Mouse (Mus musculus): ENCODE results near the gene Zcwpw1. TPM values are rescaled to one million over a fixed set of nuclear protein-coding genes. Genes with fewer than 3 reads are reported as not detected.
"Not testable (repeated sequence)": the region's sequence is repeated elsewhere in the genome, so short reads cannot be mapped to it uniquely, and the experiment has no call there.

The Zcwpw1 gene
- total RNA-seq, 4 experiments from 2014 or later: 0.31 to 0.57 (median 0.54) TPM

- DNase-seq (ENCODE audit: low spot score): no peak
Observed at GRCm38 (mm10) chr5:137833500-137833899, 45.9 kb downstream of the Zcwpw1 start.

GRCm38 (mm10) chr5:137835966-137836520 lies 48.4 kb downstream of the Zcwpw1 start, which contains the start of gene Pilra:
Gene Pilra (minus strand): TSS chr5:137836281.
- not testable (repeated sequence) for DNase-seq (ENCODE audit: low spot score)

GRCm38 (mm10) chr5:137836611-137837010 lies 49.0 kb downstream of the Zcwpw1 start:
- no peak for DNase-seq (ENCODE audit: low spot score)

- DNase-seq (ENCODE audit: low spot score): not testable (repeated sequence)
Observed at GRCm38 (mm10) chr5:137837110-137837509, 49.5 kb downstream of the Zcwpw1 start.

GRCm38 (mm10) chr5:137850313-137850712 lies 62.7 kb downstream of the Zcwpw1 start:
- not testable (repeated sequence) for DNase-seq (ENCODE audit: low spot score)

- not testable (repeated sequence) for DNase-seq (ENCODE audit: low spot score)
Observed at GRCm38 (mm10) chr5:137854907-137855306, 67.3 kb downstream of the Zcwpw1 start.

GRCm38 (mm10) chr5:137856870-137857269 lies 69.3 kb downstream of the Zcwpw1 start:
- not testable (repeated sequence) for DNase-seq (ENCODE audit: low spot score)

GRCm38 (mm10) chr5:137857960-137858710 lies 70.5 kb downstream of the Zcwpw1 start, which contains the start of gene Pilrb1:
Gene Pilrb1 (minus strand): TSS chr5:137858106.
- DNase-seq (ENCODE audit: low spot score): not testable (repeated sequence)

GRCm38 (mm10) chr5:137864008-137864407 lies 76.4 kb downstream of the Zcwpw1 start:
- DNase-seq (ENCODE audit: low spot score): not testable (repeated sequence)

- not testable (repeated sequence) for DNase-seq (ENCODE audit: low spot score)
Observed at GRCm38 (mm10) chr5:137868600-137868999, 81.0 kb downstream of the Zcwpw1 start.

GRCm38 (mm10) chr5:137871644-137872380 lies 84.2 kb downstream of the Zcwpw1 start, which contains the start of gene Pilrb2:
Gene Pilrb2 (minus strand): TSS chr5:137871815.
- not testable (repeated sequence) for DNase-seq (ENCODE audit: low spot score)

Other genes with a start within 250 kb of the Zcwpw1 start
- gene Actl6b, start 234.3 kb upstream of the Zcwpw1 start, total RNA-seq (2022): not detected
- under 1 TPM in 1 of 4 experiments, not detected in 3; 0.09 TPM for gene Tfr2, start 218.0 kb upstream of the Zcwpw1 start, total RNA-seq (2022)
- gene Mospd3, start 186.7 kb upstream of the Zcwpw1 start, total RNA-seq (2022): 10 to 100 TPM in 3 of 4 experiments, 1 to 10 TPM in 1; 9.0 to 17.6 (median 14.4) TPM
- gene Pcolce, start 174.0 kb upstream of the Zcwpw1 start, total RNA-seq (2022): 10 to 100 TPM; 38.9 to 46.0 (median 42.2) TPM
- gene Fbxo24, start 158.8 kb upstream of the Zcwpw1 start, total RNA-seq (2022): under 1 TPM; 0.19 to 0.29 (median 0.23) TPM
- gene Lrch4, start 158.7 kb upstream of the Zcwpw1 start, total RNA-seq (2022): 10 to 100 TPM; 13.1 to 17.8 (median 17.1) TPM
- 1 to 10 TPM; 2.3 to 4.2 (median 2.7) TPM for gene Gm20605, start 158.6 kb upstream of the Zcwpw1 start, total RNA-seq (2022)
- 1 to 10 TPM; 1.6 to 4.0 (median 2.8) TPM for gene Sap25, start 146.5 kb upstream of the Zcwpw1 start, total RNA-seq (2022)
- under 1 TPM; 0.30 to 0.94 (median 0.56) TPM for gene Irs3, start 142.1 kb upstream of the Zcwpw1 start, total RNA-seq (2022)
- 10 to 100 TPM; 13.1 to 23.0 (median 15.4) TPM for gene Agfg2, start 103.1 kb upstream of the Zcwpw1 start, total RNA-seq (2022)
- gene Nyap1, start 46.2 kb upstream of the Zcwpw1 start, total RNA-seq (2022): under 1 TPM; 0.35 to 0.89 (median 0.81) TPM
- 100 to 1,000 TPM; 237 to 281 (median 242) TPM for gene Tsc22d4, start 42.1 kb upstream of the Zcwpw1 start, total RNA-seq (2022)
- 10 to 100 TPM in 1 of 4 experiments, 1 to 10 TPM in 3; 7.9 to 12.7 (median 8.6) TPM for gene Ppp1r35, start 8.9 kb upstream of the Zcwpw1 start, total RNA-seq (2022)
- 10 to 100 TPM; 28.9 to 34.2 (median 31.4) TPM for gene Mepce, start 143 bp upstream of the Zcwpw1 start, total RNA-seq (2022)
- 1 to 10 TPM in 3 of 4 experiments, under 1 TPM in 1; 0.87 to 4.1 (median 2.1) TPM for gene Pilra, start 48.5 kb downstream of the Zcwpw1 start, total RNA-seq (2022)
- 1 to 10 TPM in 2 of 4 experiments, under 1 TPM in 2; 0.44 to 2.8 (median 1.1) TPM for gene Pilrb1, start 70.3 kb downstream of the Zcwpw1 start, total RNA-seq (2022)
- 1 to 10 TPM in 1 of 4 experiments, under 1 TPM in 2, not detected in 1; 0.65 to 5.4 (median 0.75) TPM for gene Pilrb2, start 84.0 kb downstream of the Zcwpw1 start, total RNA-seq (2022)
- under 1 TPM; 0.19 to 0.34 (median 0.32) TPM for gene Cyp3a13, start 133.8 kb downstream of the Zcwpw1 start, total RNA-seq (2022)
- under 1 TPM; 0.09 to 0.34 (median 0.24) TPM for gene Gjc3, start 175.3 kb downstream of the Zcwpw1 start, total RNA-seq (2022)
- gene Azgp1, start 193.7 kb downstream of the Zcwpw1 start, total RNA-seq (2022): not detected
- gene Smok3a, start 233.5 kb downstream of the Zcwpw1 start, total RNA-seq (2022): not detected
- gene Smok3b, start 233.6 kb downstream of the Zcwpw1 start, total RNA-seq (2022): not detected